Mouse (Mus musculus) intestine, postnatal 0 days (tissue): ENCODE data around the gene Acyp2. TPM values are rescaled to one million over a fixed set of nuclear protein-coding genes. Genes with fewer than 3 reads are reported as not detected.
A peak's percentile ranks its signal among the peaks of the same experiment; 100 is the strongest.

Source experiments
- ATAC-seq: fragments of 200-750 bp; cut with Nextera tagmentation; 2 replicates; pipeline ENCODE4 v1.8.0; 2017; ENCODE audit warnings: mild to moderate bottlenecking, moderate TSS enrichment, moderate library complexity
- H3K27ac ChIP-seq: fragments of 300-500 bp; sonication (generic); 2 replicates; pipeline ENCODE4 v1.5.1; 2014; ENCODE audit warnings: mild to moderate bottlenecking, low read depth, low read length, moderate library complexity
- H3K27me3 ChIP-seq: fragments of 300-500 bp; sonication (generic); replicated peaks from 2 replicates; pipeline ENCODE4 v1.6.1; 2014; ENCODE audit warnings: low read length, mixed read lengths; ENCODE audit not compliant: control insufficient read depth, insufficient read depth
- H3K36me3 ChIP-seq: fragments of 300-500 bp; sonication (generic); 2 replicates; pipeline ENCODE4 v1.6.1; 2014; ENCODE audit warnings: mild to moderate bottlenecking, moderate library complexity; ENCODE audit not compliant: control insufficient read depth, insufficient read depth
- H3K4me1 ChIP-seq: fragments of 300-500 bp; sonication (generic); replicated peaks from 2 replicates; pipeline ENCODE4 v1.6.1; 2014; ENCODE audit warnings: antibody characterized with exemption, low read length, mixed read lengths; ENCODE audit not compliant: control insufficient read depth, insufficient read depth
- H3K4me2 ChIP-seq: fragments of 300-500 bp; sonication (generic); replicated peaks from 2 replicates; pipeline ENCODE4 v1.6.1; 2014; ENCODE audit warnings: low read depth, mild to moderate bottlenecking, moderate library complexity
- H3K4me3 ChIP-seq: fragments of 300-500 bp; sonication (generic); 2 replicates; pipeline ENCODE4 v1.5.1; 2014; ENCODE audit warnings: low read depth, low read length
- H3K9ac ChIP-seq: fragments of 300-500 bp; sonication (generic); 2 replicates; pipeline ENCODE4 v1.6.1; 2014; ENCODE audit warnings: mild to moderate bottlenecking, low read depth, low read length
- H3K9me3 ChIP-seq: fragments of 300-500 bp; sonication (generic); 2 replicates; pipeline ENCODE4 v1.6.1; 2016; ENCODE audit warnings: mixed run types; ENCODE audit not compliant: control insufficient read depth
- CTCF ChIP-seq: sonication (generic); IDR thresholded peaks from 2 replicates; pipeline ENCODE4 v1.5.1; 2016; ENCODE audit warnings: low read depth, mild to moderate bottlenecking, control low read depth, antibody characterized with exemption, moderate library complexity
- WGBS: fragments of 180-500 bp; shearing (Covaris S2); extraction: QIAGEN DNeasy Blood & Tissue Kit; methylation state at CpG from one replicate; pipeline ENCODE4 v1.1.7; 2014; 5-methylcytosine and 5-hydroxymethylcytosine counted together
- polyA plus RNA-seq: library from polyadenylated mRNA; unstranded; fragments of >200 nt; fragmentation: Nextera tagmentation; extraction: Ambion mirVana; gene quantifications from 2 replicates; pipeline ENCODE4 v1.2.1, GENCODE M21; 2015

Gene Acyp2
- 15.5 and 17.3 TPM in 2 replicates for polyA plus RNA-seq

DNA sequence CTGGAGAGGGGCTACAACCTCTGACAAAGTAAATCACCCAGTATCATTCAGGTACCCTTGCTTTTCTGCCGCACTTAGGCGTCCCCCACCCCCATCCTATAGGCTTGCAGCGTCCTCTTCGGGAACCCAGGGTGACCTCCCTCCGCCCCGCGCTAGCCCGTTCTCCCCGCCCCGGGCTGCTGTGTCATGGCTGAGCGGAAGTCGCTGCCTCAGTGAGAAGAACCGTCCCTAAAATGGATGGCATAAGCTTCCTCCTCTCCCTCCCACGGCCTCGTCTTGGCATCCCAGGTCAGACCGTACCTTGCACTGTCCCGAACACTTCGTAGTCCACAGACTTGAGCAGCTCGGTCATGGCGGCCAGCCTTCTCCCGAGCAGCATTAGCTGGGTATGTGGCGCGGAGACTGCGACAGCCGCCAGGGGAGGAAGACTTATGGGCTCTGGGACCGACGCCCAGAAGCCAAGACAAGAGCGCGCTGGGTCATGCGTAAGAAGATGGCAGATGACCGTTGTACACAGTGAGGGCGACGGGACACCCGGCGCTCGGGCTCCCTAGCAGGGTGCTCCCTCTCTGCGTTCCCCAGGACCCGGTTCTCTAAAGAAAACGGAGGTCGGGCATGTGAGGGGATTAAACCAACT is at the start of gene Acyp2:
TSS of gene Acyp2 (minus strand) at position 587 of the 637 bp plus-strand sequence.
- peak; percentile 90 for ATAC-seq
- peak; percentile 54 for TF ChIP-seq CTCF
- H3K27me3 ChIP-seq, result no peaks in the 10 kb centered on the region
- peak within 1 kb of the TSS; percentile 60 for H3K9ac ChIP-seq
- peak within 1 kb of the TSS; percentile 69 for H3K4me3 ChIP-seq
- WGBS, result under 1% methylated on average over 40 of the region's 40 CpGs
- no peaks in the 10 kb centered on the region for H3K36me3 ChIP-seq
- H3K4me2 ChIP-seq, result peak within 1 kb of the TSS; percentile 84
- peak within 1 kb of the TSS; percentile 28; the same call in 1 of the 2 replicates for H3K27ac ChIP-seq
- no peaks in the 10 kb centered on the region for H3K9me3 ChIP-seq
- H3K4me1 ChIP-seq, result no peaks in the 10 kb centered on the region

DNA sequence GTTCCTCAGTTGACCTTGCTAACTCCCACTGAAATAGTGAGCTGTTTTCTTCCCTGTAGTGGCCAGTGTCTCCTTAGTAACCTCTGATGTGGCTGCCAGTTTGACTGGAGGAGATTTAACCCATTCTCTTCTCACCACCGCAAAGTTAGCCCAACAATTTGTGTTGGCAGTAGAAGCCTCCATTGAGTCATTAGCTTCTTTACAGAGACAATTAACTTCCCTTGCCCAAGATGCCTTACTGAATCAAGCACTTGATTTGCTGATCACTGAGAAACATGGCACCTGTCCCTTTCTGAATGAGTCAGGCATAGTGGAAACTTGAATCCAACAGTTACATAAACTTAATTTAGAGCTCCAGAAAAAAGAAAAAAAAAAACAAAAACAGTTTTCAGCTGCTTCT is 40.0 kb upstream of the Acyp2 start:
- H3K9ac ChIP-seq, result no peak overlapping the region
- WGBS, result 79% methylated on average over 1 of the region's 1 CpGs
- no peak overlapping the region for H3K4me3 ChIP-seq
- no peaks in the 10 kb centered on the region for H3K9me3 ChIP-seq
- no peak overlapping the region for H3K4me2 ChIP-seq
- no peak for TF ChIP-seq CTCF
- ATAC-seq, result no peak
- no peaks in the 10 kb centered on the region for H3K4me1 ChIP-seq
- H3K36me3 ChIP-seq, result no peaks in the 10 kb centered on the region
- no peak overlapping the region for H3K27ac ChIP-seq
- H3K27me3 ChIP-seq, result no peaks in the 10 kb centered on the region

DNA sequence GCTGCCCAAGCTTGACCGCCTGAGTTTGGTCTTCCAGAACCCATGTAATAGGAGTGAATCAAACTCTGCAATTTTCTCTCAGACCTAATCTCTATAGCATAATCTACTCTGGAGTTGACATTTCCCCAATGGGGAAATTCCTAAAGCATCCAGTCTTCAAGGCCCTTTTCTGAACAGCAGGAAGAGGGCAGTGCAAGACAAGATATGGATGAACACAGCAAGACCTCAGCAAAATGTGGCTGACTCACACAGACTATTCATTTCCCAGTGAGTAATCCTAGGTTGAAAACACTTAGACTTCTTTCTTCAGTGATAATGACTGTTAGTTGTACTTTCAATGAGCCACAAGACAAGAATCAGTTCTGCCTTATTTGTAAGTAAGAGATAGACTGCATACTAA is 26.7 kb upstream of the Acyp2 start:
- no peaks in the 10 kb centered on the region for H3K27me3 ChIP-seq
- H3K36me3 ChIP-seq, result no peaks in the 10 kb centered on the region
- no peak overlapping the region for H3K9ac ChIP-seq
- H3K4me2 ChIP-seq, result no peak overlapping the region
- no peaks in the 10 kb centered on the region for H3K4me1 ChIP-seq
- H3K27ac ChIP-seq, result no peak overlapping the region
- TF ChIP-seq CTCF, result peak; percentile 74
- 82% methylated on average over 1 of the region's 1 CpGs for WGBS
- H3K4me3 ChIP-seq, result no peak overlapping the region
- no peak for ATAC-seq
- no peaks in the 10 kb centered on the region for H3K9me3 ChIP-seq

DNA sequence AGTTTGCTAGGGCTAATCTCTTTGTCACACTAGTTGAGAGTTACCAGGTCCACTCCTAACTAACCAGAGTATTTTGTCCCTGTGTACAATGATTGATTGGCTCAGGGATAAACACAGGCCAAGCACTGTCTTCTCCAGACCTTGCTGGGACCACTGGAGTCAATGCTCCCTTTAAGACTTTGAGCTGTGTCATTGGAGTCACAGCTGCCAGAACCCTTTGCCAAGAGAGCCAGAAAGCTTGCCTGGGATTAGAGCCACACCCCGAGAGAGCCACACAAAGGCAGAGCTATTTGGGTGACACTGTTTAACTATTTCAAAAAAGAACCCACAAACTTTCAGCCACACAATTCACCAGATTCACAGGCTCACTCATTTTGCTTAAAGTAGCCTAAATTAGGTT is 23.3 kb upstream of the Acyp2 start:
- H3K9me3 ChIP-seq, result no peaks in the 10 kb centered on the region
- H3K27ac ChIP-seq, result no peak overlapping the region
- H3K4me1 ChIP-seq, result no peaks in the 10 kb centered on the region
- H3K36me3 ChIP-seq, result no peaks in the 10 kb centered on the region
- no peak for TF ChIP-seq CTCF
- no peaks in the 10 kb centered on the region for H3K27me3 ChIP-seq
- ATAC-seq, result no peak
- WGBS, result 35% methylated on average over 1 of the region's 1 CpGs
- H3K9ac ChIP-seq, result no peak overlapping the region
- H3K4me2 ChIP-seq, result no peak overlapping the region
- H3K4me3 ChIP-seq, result no peak overlapping the region

DNA sequence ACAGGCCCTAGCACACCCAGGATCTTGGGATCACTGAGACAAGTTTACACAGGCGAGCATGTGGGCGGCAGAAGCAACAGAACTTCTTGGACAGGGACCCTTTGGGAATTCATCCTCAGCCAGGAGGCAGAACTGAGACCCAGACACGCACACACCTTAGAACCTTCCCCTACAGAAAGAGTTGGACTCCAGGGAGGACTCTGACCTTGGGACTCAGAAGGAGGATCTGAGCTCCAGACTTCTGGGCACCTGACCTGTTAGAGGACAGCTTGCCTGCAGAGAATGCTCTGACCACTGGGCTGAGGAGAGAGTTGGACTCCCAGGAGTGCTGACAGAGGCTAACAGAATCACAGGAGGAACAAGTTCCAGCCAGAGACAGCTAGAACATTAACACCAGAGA is 13.6 kb upstream of the Acyp2 start:
- Histone ChIP-seq H3K4me3 (no peak overlapping the region), H3K4me2 (no peak overlapping the region), H3K4me1 (no peaks in the 10 kb centered on the region), H3K9me3 (no peaks in the 10 kb centered on the region), H3K27me3 (no peaks in the 10 kb centered on the region), H3K36me3 (no peaks in the 10 kb centered on the region), H3K27ac (no peak overlapping the region), H3K9ac (no peak overlapping the region)
- ATAC-seq, result peak; percentile 41; the same call in 1 of the 2 replicates
- no peak for TF ChIP-seq CTCF
- WGBS, result 75% methylated on average over 3 of the region's 3 CpGs

DNA sequence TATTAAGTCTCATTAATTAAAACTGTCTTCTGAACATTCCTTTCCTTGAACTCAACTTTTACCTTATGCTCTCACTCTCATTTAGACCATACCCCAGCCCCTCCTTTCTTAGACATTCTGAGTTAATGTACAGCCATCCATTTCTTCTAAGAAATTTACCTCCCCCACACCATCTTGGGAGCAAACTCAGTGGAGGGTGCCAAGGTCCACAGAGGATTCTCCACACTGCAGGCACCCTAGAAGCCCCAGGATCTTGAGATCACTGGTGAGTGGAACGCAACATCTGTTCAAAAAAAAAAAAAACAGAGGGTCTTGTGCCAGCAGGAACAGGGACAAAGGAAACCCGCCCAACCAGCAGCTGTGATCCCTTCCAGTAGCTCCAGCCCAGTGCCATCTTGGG is 13.2 kb upstream of the Acyp2 start:
- no peak overlapping the region for H3K4me3 ChIP-seq
- no peaks in the 10 kb centered on the region for H3K4me1 ChIP-seq
- no peaks in the 10 kb centered on the region for H3K9me3 ChIP-seq
- H3K27me3 ChIP-seq, result no peaks in the 10 kb centered on the region
- H3K27ac ChIP-seq, result no peak overlapping the region
- WGBS, result 69% methylated on average over 2 of the region's 2 CpGs
- ATAC-seq, result no peak
- no peak overlapping the region for H3K9ac ChIP-seq
- no peak for TF ChIP-seq CTCF
- H3K4me2 ChIP-seq, result no peak overlapping the region
- no peaks in the 10 kb centered on the region for H3K36me3 ChIP-seq

DNA sequence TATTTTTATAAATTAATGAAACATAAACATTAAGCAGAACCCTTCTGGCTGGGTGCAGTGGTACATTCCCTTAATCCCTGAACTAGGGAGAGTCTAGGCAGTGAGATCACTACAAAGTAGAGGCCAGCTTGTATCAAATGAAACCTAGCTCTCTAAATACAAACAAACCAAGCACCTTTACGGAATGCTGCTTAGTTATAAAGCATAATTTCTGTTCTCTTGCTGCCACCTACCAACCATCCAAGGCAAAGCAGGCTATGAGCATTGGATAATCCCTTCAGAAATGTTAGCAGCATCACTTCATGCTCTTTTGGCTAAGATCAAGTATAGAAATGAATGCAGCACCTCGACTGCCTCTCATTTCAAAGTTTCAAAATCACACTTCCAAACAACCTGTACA is 7.7 kb upstream of the Acyp2 start:
- Histone ChIP-seq H3K9me3 (no peaks in the 10 kb centered on the region), H3K27ac (no peak overlapping the region), H3K4me1 (no peaks in the 10 kb centered on the region), H3K27me3 (no peaks in the 10 kb centered on the region), H3K4me3 (no peak overlapping the region), H3K4me2 (no peak overlapping the region), H3K9ac (no peak overlapping the region), H3K36me3 (no peaks in the 10 kb centered on the region)
- ATAC-seq, result no peak
- 23% methylated on average over 2 of the region's 2 CpGs for WGBS
- TF ChIP-seq CTCF, result peak; percentile 75
